Mouse (Mus musculus) MEL (cell line): ENCODE results near the gene Pawr. TPM values are rescaled to one million over a fixed set of nuclear protein-coding genes. Genes with fewer than 3 reads are reported as not detected.

Source experiments
- DNase-seq: peaks from one replicate; pipeline ENCODE4 v3.0.0; 2011; ENCODE audit warnings: low read depth, low spot score
- H3K27ac ChIP-seq: 2 replicates; pipeline ENCODE4 v1.5.1; 2012; ENCODE audit warnings: low read depth, mild to moderate bottlenecking, control low read depth, low read length, moderate library complexity; ENCODE audit not compliant: control insufficient read depth
- H3K27me3 ChIP-seq, 2 experiments: fragments of 150-350 bp in 1 of 2; sonication (generic) in 1 of 2; 2 replicates each; pipeline ENCODE4 v1.6.1; 2012; ENCODE audit warnings: low read length in 2 of 2, mild to moderate bottlenecking in 2 of 2, improper control_type of control experiment in 1 of 2, moderate library complexity in 1 of 2; ENCODE audit not compliant: insufficient read depth in 2 of 2, control insufficient read depth in 1 of 2
- H3K36me3 ChIP-seq, 2 experiments: 2 replicates each; pipeline ENCODE4 v1.6.1; 2012 to 2014; ENCODE audit warnings: low read length in 2 of 2, improper control_type of control experiment in 1 of 2, inconsistent platforms in 1 of 2, mild to moderate bottlenecking in 1 of 2; ENCODE audit not compliant: insufficient read depth in 2 of 2, control insufficient read depth in 1 of 2
- H3K4me1 ChIP-seq, 2 experiments: fragments of 150-350 bp in 1 of 2; sonication (generic) in 1 of 2; 2 replicates each; pipeline ENCODE4 v1.6.1; 2012; ENCODE audit warnings: low read length in 2 of 2, improper control_type of control experiment in 1 of 2, mild to moderate bottlenecking in 1 of 2; ENCODE audit not compliant: insufficient read depth in 2 of 2, control insufficient read depth in 1 of 2
- H3K4me3 ChIP-seq, 2 experiments: fragments of 150-350 bp in 1 of 2; sonication (generic) in 1 of 2; 2 replicates each; pipeline ENCODE4 v1.5.1; 2012; ENCODE audit warnings: low read depth in 2 of 2, low read length in 2 of 2, mild to moderate bottlenecking in 2 of 2, moderate library complexity in 2 of 2, control low read depth in 1 of 2, improper control_type of control experiment in 1 of 2; ENCODE audit not compliant: control insufficient read depth in 1 of 2, insufficient read depth in 1 of 2
- H3K79me2 ChIP-seq: 2 replicates; pipeline ENCODE4 v1.6.1; 2012; ENCODE audit warnings: mild to moderate bottlenecking, low read length, moderate library complexity; ENCODE audit not compliant: control insufficient read depth, poor library complexity, insufficient read depth
- H3K9ac ChIP-seq: 2 replicates; pipeline ENCODE4 v1.6.1; 2012; ENCODE audit warnings: low read depth, mild to moderate bottlenecking, control low read depth, low read length, moderate library complexity; ENCODE audit not compliant: control insufficient read depth, poor library complexity, severe bottlenecking
- H3K9me3 ChIP-seq: fragments of 150-350 bp; sonication (generic); replicated peaks from 2 replicates; pipeline ENCODE4 v1.6.1; 2012; ENCODE audit warnings: mild to moderate bottlenecking, low read length, improper control_type of control experiment, moderate library complexity; ENCODE audit not compliant: insufficient read depth
- CTCF ChIP-seq, 3 experiments: IDR thresholded peaks in 2 of 3; conservative IDR thresholded peaks in 1 of 3; 2 replicates each; pipeline ENCODE4 v1.5.1; 2011 to 2012; ENCODE audit warnings: low read length in 3 of 3, low read depth in 2 of 3, mild to moderate bottlenecking in 2 of 3, improper control_type of control experiment in 1 of 3, inconsistent platforms in 1 of 3, mixed read lengths in 1 of 3, moderate library complexity in 1 of 3; ENCODE audit not compliant: control insufficient read depth in 1 of 3, insufficient read depth in 1 of 3, poor library complexity in 1 of 3, severe bottlenecking in 1 of 3
- ETS1 ChIP-seq: IDR thresholded peaks from 2 replicates; pipeline ENCODE4 v1.6.1; 2012; ENCODE audit warnings: low read depth, mild to moderate bottlenecking, inconsistent platforms, low read length, improper control_type of control experiment, moderate library complexity
- KAT2A ChIP-seq: conservative IDR thresholded peaks from 2 replicates; pipeline ENCODE4 v1.6.1; 2012; ENCODE audit warnings: low read depth, low read length, improper control_type of control experiment, inconsistent platforms
- MAX ChIP-seq: IDR thresholded peaks from 2 replicates; pipeline ENCODE4 v1.6.1; 2011; ENCODE audit warnings: low read length, improper control_type of control experiment
- MYB ChIP-seq: IDR thresholded peaks from 2 replicates; pipeline ENCODE4 v1.6.1; 2011; ENCODE audit warnings: mild to moderate bottlenecking, low read depth, low read length, improper control_type of control experiment
- MYC ChIP-seq: IDR thresholded peaks from 2 replicates; pipeline ENCODE4 v1.6.1; 2011; ENCODE audit warnings: low read depth, mild to moderate bottlenecking, low read length, improper control_type of control experiment, moderate library complexity
- NRF1 ChIP-seq: IDR thresholded peaks from 2 replicates; pipeline ENCODE4 v1.6.1; 2014; ENCODE audit warnings: low read depth, mild to moderate bottlenecking, inconsistent platforms, low read length, improper control_type of control experiment, moderate library complexity; ENCODE audit not compliant: poor library complexity, insufficient read depth, severe bottlenecking
- POLR2A ChIP-seq, 2 experiments: IDR thresholded peaks; 2 replicates each; pipeline ENCODE4 v1.6.1; 2011 to 2012; ENCODE audit warnings: low read length in 2 of 2, mild to moderate bottlenecking in 2 of 2, control low read depth in 1 of 2, improper control_type of control experiment in 1 of 2, low read depth in 1 of 2, moderate library complexity in 1 of 2; ENCODE audit not compliant: control insufficient read depth in 1 of 2, insufficient read depth in 1 of 2, poor library complexity in 1 of 2
- POLR2AphosphoS5 ChIP-seq: IDR thresholded peaks from 2 replicates; pipeline ENCODE4 v1.6.1; 2012; ENCODE audit warnings: low read depth, borderline replicate concordance, mild to moderate bottlenecking, inconsistent platforms, low read length, moderate library complexity, mixed read lengths
- SMC3 ChIP-seq: IDR thresholded peaks from 2 replicates; pipeline ENCODE4 v1.6.1; 2011; ENCODE audit warnings: low read depth, low read length, improper control_type of control experiment
- TAL1 ChIP-seq: IDR thresholded peaks from 2 replicates; pipeline ENCODE4 v1.6.1; 2012; ENCODE audit warnings: mild to moderate bottlenecking, inconsistent platforms, low read length, moderate library complexity, mixed read lengths
- TCF12 ChIP-seq: IDR thresholded peaks from 2 replicates; pipeline ENCODE4 v1.6.1; 2014; ENCODE audit warnings: low read depth, mild to moderate bottlenecking, inconsistent platforms, low read length, improper control_type of control experiment, moderate library complexity
- USF1 ChIP-seq: IDR thresholded peaks from 2 replicates; pipeline ENCODE4 v1.6.1; 2014; ENCODE audit warnings: low read depth, mild to moderate bottlenecking, inconsistent platforms, low read length, improper control_type of control experiment, moderate library complexity
- USF2 ChIP-seq, 2 experiments: IDR thresholded peaks; 2 replicates each; pipeline ENCODE4 v1.6.1; 2011 to 2012; ENCODE audit warnings: improper control_type of control experiment in 2 of 2, low read length in 2 of 2, borderline replicate concordance in 1 of 2, inconsistent platforms in 1 of 2, low read depth in 1 of 2, mild to moderate bottlenecking in 1 of 2; ENCODE audit not compliant: insufficient read depth in 1 of 2
- ZMIZ1 ChIP-seq: IDR thresholded peaks from 2 replicates; pipeline ENCODE4 v1.6.1; 2012; ENCODE audit warnings: low read depth, mild to moderate bottlenecking, inconsistent platforms, low read length, improper control_type of control experiment, moderate library complexity
- ZNF384 ChIP-seq: IDR thresholded peaks from 2 replicates; pipeline ENCODE4 v1.6.1; 2012; ENCODE audit warnings: low read depth, mild to moderate bottlenecking, inconsistent platforms, low read length, improper control_type of control experiment
- polyA plus RNA-seq, 2 experiments: library from polyadenylated mRNA; stranded (reverse) in 1 of 2; unstranded in 1 of 2; fragments of >175 nt in 1 of 2; fragments of >200 nt in 1 of 2; gene quantifications; 2 replicates each; pipeline versions ENCODE4 v1.2.1 to v1.2.4; 2012; ENCODE audit warnings: low replicate concordance in 2 of 2, low read depth in 1 of 2; ENCODE audit not compliant: insufficient read length in 2 of 2, insufficient read depth in 1 of 2, missing spikeins in 1 of 2
- total RNA-seq: library from RNA; depleted of rRNA; stranded (reverse); fragments of 300-350 nt; gene quantifications from 2 replicates; pipeline ENCODE4 v1.2.3, GENCODE M21; 2012

Gene Pawr
- total and polyA plus RNA-seq, 3 experiments, result 20.7 to 29.6 TPM; not detected in 1

GRCm38 (mm10) chr10:108311396-108311795, 20.5 kb upstream of the Pawr start:
- no peaks in the 10 kb centered on the region for H3K27me3 ChIP-seq
- no peak overlapping the region for H3K27ac ChIP-seq
- peaks cover 0 to 17% of the 10 kb centered on the region in 2 experiments; a peak in 2 of 4 replicates for H3K36me3 ChIP-seq
- DNase-seq, result no peak
- no peaks in the 10 kb centered on the region for H3K9me3 ChIP-seq
- no peak overlapping the region for H3K9ac ChIP-seq
- no peaks in the 10 kb centered on the region for H3K79me2 ChIP-seq
- peaks cover 6 to 11% of the 10 kb centered on the region in 2 experiments; a peak in 3 of 4 replicates for H3K4me1 ChIP-seq
- H3K4me3 ChIP-seq, result no peak overlapping the region
- TF ChIP-seq POLR2AphosphoS5 (no peak), USF1 (no peak), TCF12 (no peak), ZMIZ1 (no peak), CTCF (IDR thresholded peaks at IDR 0.05 in 2 of 3, conservative IDR thresholded peaks at IDR 0.05 in 1 of 3; ENCODE audit: control insufficient read depth in 1 of 3, insufficient read depth in 1 of 3, low read depth in 2 of 3, low read length in 3 of 3, poor library complexity in 1 of 3, severe bottlenecking in 1 of 3) (no peak), USF2 (IDR thresholded peaks at IDR 0.05; ENCODE audit: borderline replicate concordance in 1 of 2, insufficient read depth in 1 of 2, low read depth in 1 of 2, low read length in 2 of 2) (no peak), MAX (no peak), SMC3 (no peak), ZNF384 (no peak), NRF1 (no peak), KAT2A (no peak), TAL1 (no peak), ETS1 (no peak)
- TF ChIP-seq, all 39 proteins: peak for 0

- 0 out of 2 replicates have a peak overlapping the region, but pooled peaks have one; percentile 29 for H3K9ac ChIP-seq
- H3K4me1 ChIP-seq, result peaks cover 6 to 11% of the 10 kb centered on the region in 2 experiments; a peak in 3 of 4 replicates
- H3K36me3 ChIP-seq, result peaks cover 0 to 17% of the 10 kb centered on the region in 2 experiments; a peak in 2 of 4 replicates
- no peaks in the 10 kb centered on the region for H3K79me2 ChIP-seq
- H3K27ac ChIP-seq, result peak overlapping the region; percentile 86
- no peak for TF ChIP-seq MYB
- no peak for TF ChIP-seq POLR2A (IDR thresholded peaks at IDR 0.05; ENCODE audit: control insufficient read depth in 1 of 2, insufficient read depth in 1 of 2, low read depth in 1 of 2, low read length in 2 of 2, poor library complexity in 1 of 2)
- TF ChIP-seq MYC, result no peak
- no peak for TF ChIP-seq MAX
- TF ChIP-seq USF2 (IDR thresholded peaks at IDR 0.05; ENCODE audit: borderline replicate concordance in 1 of 2, insufficient read depth in 1 of 2, low read depth in 1 of 2, low read length in 2 of 2), result no peak
- no peak for DNase-seq
- H3K9me3 ChIP-seq, result no peaks in the 10 kb centered on the region
- no peaks in the 10 kb centered on the region for H3K27me3 ChIP-seq
- H3K4me3 ChIP-seq, result peak overlapping the region in 1 of 2 experiments; percentile 39; a peak in 2 of 4 replicates
Observed at GRCm38 (mm10) chr10:108313845-108314244, 18.1 kb upstream of the Pawr start.
